Mouse (Mus musculus) cerebellum, adult 2 months (tissue): ENCODE data around the gene Cntnap2.

Source experiments
- CTCF ChIP-seq: fragments of 200-500 bp; IDR thresholded peaks from 2 replicates; pipeline ENCODE4 v1.5.1; 2011; ENCODE audit warnings: low read depth, mild to moderate bottlenecking, control low read depth, low read length, moderate library complexity, borderline replicate concordance; ENCODE audit not compliant: insufficient read depth
- POLR2A ChIP-seq: fragments of 200-500 bp; IDR thresholded peaks from 2 replicates; pipeline ENCODE4 v1.6.1; 2011; ENCODE audit warnings: low read length, control low read depth, borderline replicate concordance; ENCODE audit not compliant: insufficient read depth

DNA sequence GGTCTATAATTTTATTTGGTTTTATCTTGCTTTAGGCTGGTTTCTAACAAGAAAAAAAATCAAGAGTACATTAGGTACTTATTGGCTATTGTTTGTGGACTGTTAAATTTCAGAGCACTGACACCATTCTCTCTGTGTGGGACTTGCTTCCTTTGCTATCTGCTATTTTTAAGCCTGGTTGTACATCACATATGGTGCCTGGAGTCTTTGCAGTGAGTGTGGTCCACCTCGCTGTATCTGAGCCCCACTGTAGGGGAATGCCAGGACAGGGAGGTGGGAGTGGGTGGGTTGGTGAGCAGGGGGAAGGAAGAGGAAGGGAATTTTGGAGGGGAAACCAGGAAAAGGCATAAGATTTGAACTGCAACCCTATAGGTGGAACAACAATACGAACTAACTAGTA is 1504.3 kb downstream of the Cntnap2 start:
- no peak for TF ChIP-seq CTCF
- no peak for TF ChIP-seq POLR2A
